Mouse (Mus musculus): ENCODE results near the gene Pipox. TPM values are rescaled to one million over a fixed set of nuclear protein-coding genes. Genes with fewer than 3 reads are reported as not detected.

Pipox gene
- total RNA-seq, 1 experiment: 27.3 TPM

DNA sequence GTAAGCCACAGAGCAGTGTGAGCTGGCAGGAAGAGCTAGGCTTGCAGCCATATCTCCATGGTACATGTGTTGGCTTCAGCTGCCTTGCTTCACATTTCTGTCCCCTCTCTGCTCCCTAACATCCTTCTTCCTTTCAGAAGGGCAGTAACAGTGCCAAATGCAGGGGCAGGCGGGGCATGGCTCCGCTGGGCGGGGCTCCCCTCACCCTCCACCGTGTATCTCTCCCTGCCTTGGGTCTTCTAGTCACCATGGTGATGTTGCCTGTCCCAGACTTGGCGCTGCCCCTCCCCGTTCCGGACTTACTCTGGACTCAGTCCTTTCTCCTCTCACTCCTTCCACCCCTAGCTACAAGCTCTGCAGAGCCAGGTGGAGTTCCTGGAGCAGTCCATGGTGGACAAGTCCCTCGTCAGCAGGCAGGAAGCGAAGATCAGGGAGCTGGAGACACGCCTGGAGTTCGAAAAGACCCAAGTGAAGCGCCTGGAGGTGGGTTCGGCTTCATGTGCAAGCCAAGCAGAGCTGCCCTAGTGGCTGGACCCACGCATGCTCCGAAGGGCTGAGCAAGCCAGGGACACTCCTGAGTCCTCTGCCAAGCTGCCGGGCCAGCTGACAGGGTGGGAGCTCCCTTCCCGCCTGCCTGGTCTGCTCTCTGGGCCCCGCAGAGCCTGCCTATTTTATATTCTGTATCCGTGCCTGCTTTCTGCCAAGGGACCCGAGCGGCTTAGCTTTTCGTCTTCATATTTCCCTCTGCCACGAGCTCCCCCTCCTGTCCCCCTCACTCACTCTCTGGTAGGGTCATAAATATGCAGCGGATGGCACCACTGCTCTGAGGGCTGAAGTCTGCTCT lies 43.3 kb downstream of the Pipox start:
- no peak for DNase-seq (ENCODE audit: low read depth, low spot score)
- Histone ChIP-seq H3K4me1 (ENCODE audit: control insufficient read depth in 2 of 2, insufficient read depth in 2 of 2, low read length in 2 of 2, poor library complexity in 1 of 2) (peaks cover 0 to 6% of the 10 kb centered on the region in 2 experiments; a peak in 1 of 4 replicates), H3K9ac (ENCODE audit: insufficient read depth, low read depth, low read length, poor library complexity, severe bottlenecking) (no peak overlapping the region), H3K36me3 (ENCODE audit: control insufficient read depth, insufficient read depth, low read length, poor library complexity, severe bottlenecking) (peaks cover 39% of the 10 kb centered on the region), H3K9me3 (ENCODE audit: control insufficient read depth, insufficient read depth, low read depth, low read length) (no peaks in the 10 kb centered on the region), H3K27ac (ENCODE audit: insufficient read depth, low read depth, low read length, poor library complexity, severe bottlenecking) (no peak overlapping the region), H3K4me3 (ENCODE audit: insufficient read depth in 1 of 2, low read depth in 1 of 2, low read length in 2 of 2, poor library complexity in 1 of 2, severe bottlenecking in 1 of 2) (no peak overlapping the region)
- TF ChIP-seq ZC3H11A (IDR thresholded peaks at IDR 0.05; ENCODE audit: borderline replicate concordance, low read depth, low read length) (no peak), ZNF384 (IDR thresholded peaks at IDR 0.05; ENCODE audit: low read depth, low read length) (no peak), HCFC1 (IDR thresholded peaks at IDR 0.05; ENCODE audit: borderline replicate concordance, insufficient read depth, low read length) (no peak), CHD2 (IDR thresholded peaks at IDR 0.05; ENCODE audit: low read depth, low read length) (no peak), MAFK (IDR thresholded peaks at IDR 0.05; ENCODE audit: insufficient read depth, low read depth, low read length) (no peak)
- in situ Hi-C loops (cut with MboI; ENCODE audit: low sequenced_read_pairs in 2 of 2, unreplicated experiment in 2 of 2): no loop called here

DNA sequence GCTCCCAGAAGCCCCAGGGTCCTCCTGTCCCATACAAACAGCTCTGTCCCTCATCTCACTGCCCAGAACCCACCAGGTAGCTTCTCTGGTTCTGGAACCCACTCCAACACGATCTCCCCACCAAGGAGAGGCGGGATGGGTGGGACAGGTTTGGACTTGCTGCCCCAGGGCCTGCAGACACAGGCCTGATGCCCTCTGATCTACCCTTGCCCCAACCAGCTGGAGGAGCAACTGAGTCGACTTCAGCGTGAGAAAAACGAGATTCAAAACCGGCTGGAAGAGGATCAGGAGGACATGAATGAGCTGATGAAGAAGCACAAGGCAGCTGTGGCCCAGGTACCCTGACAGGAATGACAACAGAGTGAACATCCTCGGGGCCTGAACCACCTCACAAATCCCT lies 44.7 kb downstream of the Pipox start:
- Histone ChIP-seq H3K9me3 (ENCODE audit: control insufficient read depth, insufficient read depth, low read depth, low read length) (no peaks in the 10 kb centered on the region), H3K4me1 (ENCODE audit: control insufficient read depth in 2 of 2, insufficient read depth in 2 of 2, low read length in 2 of 2, poor library complexity in 1 of 2) (peaks cover 0 to 6% of the 10 kb centered on the region in 2 experiments; a peak in 1 of 4 replicates), H3K36me3 (ENCODE audit: control insufficient read depth, insufficient read depth, low read length, poor library complexity, severe bottlenecking) (peaks cover 45% of the 10 kb centered on the region), H3K27ac (ENCODE audit: insufficient read depth, low read depth, low read length, poor library complexity, severe bottlenecking) (no peak overlapping the region), H3K4me3 (ENCODE audit: insufficient read depth in 1 of 2, low read depth in 1 of 2, low read length in 2 of 2, poor library complexity in 1 of 2, severe bottlenecking in 1 of 2) (no peak overlapping the region), H3K9ac (ENCODE audit: insufficient read depth, low read depth, low read length, poor library complexity, severe bottlenecking) (no peak overlapping the region)
- in situ Hi-C loops (cut with MboI; ENCODE audit: low sequenced_read_pairs in 2 of 2, unreplicated experiment in 2 of 2): no loop called here
- TF ChIP-seq MAFK (IDR thresholded peaks at IDR 0.05; ENCODE audit: insufficient read depth, low read depth, low read length) (no peak), HCFC1 (IDR thresholded peaks at IDR 0.05; ENCODE audit: borderline replicate concordance, insufficient read depth, low read length) (no peak), CHD2 (IDR thresholded peaks at IDR 0.05; ENCODE audit: low read depth, low read length) (no peak), ZNF384 (IDR thresholded peaks at IDR 0.05; ENCODE audit: low read depth, low read length) (no peak), ZC3H11A (IDR thresholded peaks at IDR 0.05; ENCODE audit: borderline replicate concordance, low read depth, low read length) (no peak)
- no peak for DNase-seq (ENCODE audit: low read depth, low spot score)

DNA sequence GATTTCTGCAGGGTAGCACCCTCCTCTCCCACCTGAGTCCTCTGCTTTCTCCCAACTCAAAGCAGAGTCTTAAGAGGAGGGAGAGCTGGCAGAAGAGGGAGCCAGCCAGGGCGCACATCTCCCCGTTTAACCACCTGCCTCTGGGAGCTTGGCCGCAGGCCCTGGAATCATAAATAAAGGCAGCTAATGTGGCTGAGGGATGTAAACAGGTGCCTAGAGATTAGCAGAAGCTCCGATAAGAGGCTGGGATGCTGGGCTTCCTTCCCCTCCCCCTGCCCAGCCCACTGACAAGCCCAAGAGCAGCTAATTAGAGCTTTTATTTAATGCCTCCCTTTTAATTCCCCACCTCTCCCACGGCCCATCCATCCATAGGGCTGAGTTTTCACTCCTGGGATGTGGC lies 45.8 kb downstream of the Pipox start:
- in situ Hi-C loops (cut with MboI; ENCODE audit: low sequenced_read_pairs in 2 of 2, unreplicated experiment in 2 of 2): no loop called here
- peaks cover 0 to 6% of the 10 kb centered on the region in 2 experiments; a peak in 1 of 4 replicates for H3K4me1 ChIP-seq (ENCODE audit: control insufficient read depth in 2 of 2, insufficient read depth in 2 of 2, low read length in 2 of 2, poor library complexity in 1 of 2)
- no peaks in the 10 kb centered on the region for H3K9me3 ChIP-seq (ENCODE audit: control insufficient read depth, insufficient read depth, low read depth, low read length)
- no peak overlapping the region for H3K4me3 ChIP-seq (ENCODE audit: insufficient read depth in 1 of 2, low read depth in 1 of 2, low read length in 2 of 2, poor library complexity in 1 of 2, severe bottlenecking in 1 of 2)
- no peak overlapping the region for H3K27ac ChIP-seq (ENCODE audit: insufficient read depth, low read depth, low read length, poor library complexity, severe bottlenecking)
- no peak overlapping the region for H3K9ac ChIP-seq (ENCODE audit: insufficient read depth, low read depth, low read length, poor library complexity, severe bottlenecking)
- DNase-seq (ENCODE audit: low read depth, low spot score): no peak
- TF ChIP-seq ZNF384 (IDR thresholded peaks at IDR 0.05; ENCODE audit: low read depth, low read length): no peak
- no peak for TF ChIP-seq MAFK (IDR thresholded peaks at IDR 0.05; ENCODE audit: insufficient read depth, low read depth, low read length)
- no peak for TF ChIP-seq CHD2 (IDR thresholded peaks at IDR 0.05; ENCODE audit: low read depth, low read length)
- no peak for TF ChIP-seq HCFC1 (IDR thresholded peaks at IDR 0.05; ENCODE audit: borderline replicate concordance, insufficient read depth, low read length)
- TF ChIP-seq ZC3H11A (IDR thresholded peaks at IDR 0.05; ENCODE audit: borderline replicate concordance, low read depth, low read length): no peak
- peaks cover 46% of the 10 kb centered on the region for H3K36me3 ChIP-seq (ENCODE audit: control insufficient read depth, insufficient read depth, low read length, poor library complexity, severe bottlenecking)

DNA sequence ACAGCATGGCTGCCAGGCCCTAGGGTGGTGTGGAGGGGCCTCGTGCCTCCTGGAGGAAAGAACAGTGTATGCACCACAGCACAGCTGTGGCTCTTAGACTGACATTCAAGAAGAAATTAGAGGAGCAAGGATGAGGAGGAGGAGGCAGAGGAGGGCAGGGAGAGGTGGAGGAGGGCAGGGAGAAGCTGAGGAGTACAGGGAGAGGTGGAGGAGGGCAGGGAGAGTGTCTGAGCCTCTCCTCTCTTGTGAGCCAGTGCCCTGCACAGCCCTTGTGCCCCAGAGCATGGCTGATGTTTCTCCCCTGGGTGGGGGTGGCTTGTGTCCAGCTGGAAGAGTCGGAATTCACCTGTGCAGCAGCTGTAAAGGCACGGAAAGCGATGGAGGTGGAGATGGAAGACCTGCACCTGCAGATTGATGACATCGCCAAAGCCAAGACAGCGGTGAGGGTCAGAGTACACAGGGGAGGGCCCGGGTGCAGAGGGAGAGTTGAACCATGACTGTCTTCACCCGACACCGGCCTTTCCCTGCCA lies 46.2 kb downstream of the Pipox start:
- H3K4me3 ChIP-seq (ENCODE audit: insufficient read depth in 1 of 2, low read depth in 1 of 2, low read length in 2 of 2, poor library complexity in 1 of 2, severe bottlenecking in 1 of 2): no peak overlapping the region
- no peak overlapping the region for H3K9ac ChIP-seq (ENCODE audit: insufficient read depth, low read depth, low read length, poor library complexity, severe bottlenecking)
- peaks cover 0 to 6% of the 10 kb centered on the region in 2 experiments; a peak in 1 of 4 replicates for H3K4me1 ChIP-seq (ENCODE audit: control insufficient read depth in 2 of 2, insufficient read depth in 2 of 2, low read length in 2 of 2, poor library complexity in 1 of 2)
- H3K9me3 ChIP-seq (ENCODE audit: control insufficient read depth, insufficient read depth, low read depth, low read length): no peaks in the 10 kb centered on the region
- TF ChIP-seq CHD2 (IDR thresholded peaks at IDR 0.05; ENCODE audit: low read depth, low read length) (no peak), ZC3H11A (IDR thresholded peaks at IDR 0.05; ENCODE audit: borderline replicate concordance, low read depth, low read length) (no peak), MAFK (IDR thresholded peaks at IDR 0.05; ENCODE audit: insufficient read depth, low read depth, low read length) (no peak), HCFC1 (IDR thresholded peaks at IDR 0.05; ENCODE audit: borderline replicate concordance, insufficient read depth, low read length) (no peak), ZNF384 (IDR thresholded peaks at IDR 0.05; ENCODE audit: low read depth, low read length) (no peak)
- H3K27ac ChIP-seq (ENCODE audit: insufficient read depth, low read depth, low read length, poor library complexity, severe bottlenecking): no peak overlapping the region
- peaks cover 47% of the 10 kb centered on the region for H3K36me3 ChIP-seq (ENCODE audit: control insufficient read depth, insufficient read depth, low read length, poor library complexity, severe bottlenecking)
- no peak for DNase-seq (ENCODE audit: low read depth, low spot score)
- in situ Hi-C loops (cut with MboI; ENCODE audit: low sequenced_read_pairs in 2 of 2, unreplicated experiment in 2 of 2): no loop called here
